Mouse (Mus musculus) gastrocnemius, postnatal 14 days (tissue): ENCODE measurements at regions not wholly inside any gene's neighbourhood (a gene's known extent, or its start where the extent isn't known, plus 50 kb on each side); places are given as distances from the start of the nearest gene placed in this dataset.

Experiments used
- DNase-seq: peaks from one replicate; pipeline ENCODE4 v3.0.0; 2021; ENCODE audit warnings: mixed read lengths
- intact Hi-C: fragments of 180-260 bp; cut with DNase I; formaldehyde crosslinking; loops from one replicate; pipeline ENCODE4 v1.15.1; 2025; ENCODE audit warnings: low total_unique reads

- intact Hi-C loops, result no loop called here
- no peak for DNase-seq
Measured at GRCm38 (mm10) chr13:25957451-25958152, 687.3 kb upstream of the Nrsn1 start.

GRCm38 (mm10) chr13:25937631-25938030 is 667.3 kb upstream of the Nrsn1 start:
- intact Hi-C loops, result no loop called here
- DNase-seq, result no peak

GRCm38 (mm10) chr13:25933783-25934182 is 663.5 kb upstream of the Nrsn1 start:
- no peak for DNase-seq
- intact Hi-C loops, result no loop called here

- DNase-seq, result no peak
- intact Hi-C loops, result no loop called here
Measured at GRCm38 (mm10) chr13:25933246-25933645, 662.9 kb upstream of the Nrsn1 start.

- intact Hi-C loops, result no loop called here
- DNase-seq, result peak; percentile 31
Measured at GRCm38 (mm10) chr13:25932810-25933209, 662.5 kb upstream of the Nrsn1 start.

- intact Hi-C loops, result no loop called here
- DNase-seq, result no peak
Measured at GRCm38 (mm10) chr13:25932365-25932764, 662.1 kb upstream of the Nrsn1 start.

- intact Hi-C loops, result no loop called here
Measured at GRCm38 (mm10) chr13:25925685-25926084, 655.4 kb upstream of the Nrsn1 start.

GRCm38 (mm10) chr13:25899871-25900270 is 629.6 kb upstream of the Nrsn1 start:
- intact Hi-C loops, result no loop called here

More at GRCm38 (mm10) chr13:25925685-25926084, 655.4 kb upstream of the Nrsn1 start:
- no peak for DNase-seq

GRCm38 (mm10) chr13:25893150-25893549 is 622.8 kb upstream of the Nrsn1 start:
- intact Hi-C loops, result no loop called here
- no peak for DNase-seq

More at GRCm38 (mm10) chr13:25899871-25900270, 629.6 kb upstream of the Nrsn1 start:
- no peak for DNase-seq

- intact Hi-C loops, result no loop called here
- DNase-seq, result no peak
Measured at GRCm38 (mm10) chr13:25882818-25883217, 612.5 kb upstream of the Nrsn1 start.

- intact Hi-C loops, result no loop called here
- DNase-seq, result no peak
Measured at GRCm38 (mm10) chr13:25868923-25869322, 598.6 kb upstream of the Nrsn1 start.

GRCm38 (mm10) chr13:25858207-25858606 is 587.9 kb upstream of the Nrsn1 start:
- intact Hi-C loops, result no loop called here
- no peak for DNase-seq

- no peak for DNase-seq
- intact Hi-C loops, result no loop called here
Measured at GRCm38 (mm10) chr13:25857569-25857968, 587.3 kb upstream of the Nrsn1 start.

- no peak for DNase-seq
- intact Hi-C loops, result no loop called here
Measured at GRCm38 (mm10) chr13:25857096-25857495, 586.8 kb upstream of the Nrsn1 start.

GRCm38 (mm10) chr13:25856549-25856948 is 586.2 kb upstream of the Nrsn1 start:
- intact Hi-C loops, result no loop called here
- no peak for DNase-seq

- DNase-seq, result no peak
- intact Hi-C loops, result no loop called here
Measured at GRCm38 (mm10) chr13:25848156-25848555, 577.9 kb upstream of the Nrsn1 start.

- DNase-seq, result no peak
- intact Hi-C loops, result no loop called here
Measured at GRCm38 (mm10) chr13:25838237-25838636, 567.9 kb upstream of the Nrsn1 start.

GRCm38 (mm10) chr13:25829146-25829924 is 559.0 kb upstream of the Nrsn1 start:
- no peak for DNase-seq
- intact Hi-C loops, result no loop called here

GRCm38 (mm10) chr13:25808564-25809253 is 538.4 kb upstream of the Nrsn1 start:
- DNase-seq, result no peak
- intact Hi-C loops, result no loop called here

- intact Hi-C loops, result no loop called here
- no peak for DNase-seq
Measured at GRCm38 (mm10) chr13:25793216-25793803, 523.0 kb upstream of the Nrsn1 start.
